Mouse (Mus musculus) layer of hippocampus, postnatal 25 days (tissue): ENCODE data around the gene Meltf. TPM values are rescaled to one million over a fixed set of nuclear protein-coding genes. Genes with fewer than 3 reads are reported as not detected.

Experiments used
- DNase-seq, 2 experiments: peaks; one replicate each; pipeline ENCODE4 v3.0.0; 2022; ENCODE audit warnings: mixed read lengths in 2 of 2, low spot score in 1 of 2; ENCODE audit errors: extremely low spot score in 1 of 2
- total RNA-seq, 2 experiments: library from RNA; stranded (reverse); gene quantifications; 2 replicates each; pipeline ENCODE4 v1.2.3; 2021

The Meltf gene
- total RNA-seq, 2 experiments from 2014 or later = 0.16 to 0.17 TPM

GRCm38 (mm10) chr16:31890907-31891306 lies 12.3 kb downstream of the Meltf start:
- no peak for DNase-seq

GRCm38 (mm10) chr16:31893396-31894141 lies 15.0 kb downstream of the Meltf start:
- DNase-seq = no peak

GRCm38 (mm10) chr16:31896971-31897774 lies 18.6 kb downstream of the Meltf start:
- DNase-seq = no peak

- DNase-seq = peak; percentile 51 to 61
Measured at GRCm38 (mm10) chr16:31898546-31899326, 20.1 kb downstream of the Meltf start.

GRCm38 (mm10) chr16:31901886-31902285 lies 23.3 kb downstream of the Meltf start:
- DNase-seq = no peak

GRCm38 (mm10) chr16:31903239-31903638 lies 24.6 kb downstream of the Meltf start:
- DNase-seq = no peak

- no peak for DNase-seq
Measured at GRCm38 (mm10) chr16:31905331-31905730, 26.7 kb downstream of the Meltf start.

- no peak for DNase-seq
Measured at GRCm38 (mm10) chr16:31905891-31906825, 27.5 kb downstream of the Meltf start.

- DNase-seq = no peak
Measured at GRCm38 (mm10) chr16:31906896-31907295, 28.3 kb downstream of the Meltf start.

GRCm38 (mm10) chr16:31908959-31909358 lies 30.3 kb downstream of the Meltf start:
- no peak for DNase-seq

GRCm38 (mm10) chr16:31910281-31910847 lies 31.8 kb downstream of the Meltf start:
- no peak for DNase-seq

GRCm38 (mm10) chr16:31917776-31918175 lies 39.2 kb downstream of the Meltf start:
- no peak for DNase-seq

- DNase-seq = peak; percentile 61 to 85
Measured at GRCm38 (mm10) chr16:31918248-31918724, 39.7 kb downstream of the Meltf start.

GRCm38 (mm10) chr16:31924368-31924767 lies 45.8 kb downstream of the Meltf start:
- no peak for DNase-seq

GRCm38 (mm10) chr16:31926091-31926490 lies 47.5 kb downstream of the Meltf start:
- no peak for DNase-seq

- no peak for DNase-seq
Measured at GRCm38 (mm10) chr16:31926547-31927182, 48.1 kb downstream of the Meltf start.

- DNase-seq = no peak
Measured at GRCm38 (mm10) chr16:31927412-31927811, 48.8 kb downstream of the Meltf start.

GRCm38 (mm10) chr16:31931330-31931729 lies 52.7 kb downstream of the Meltf start:
- no peak for DNase-seq

- DNase-seq = no peak
Measured at GRCm38 (mm10) chr16:31932255-31932654, 53.6 kb downstream of the Meltf start.
